Mouse (Mus musculus) kidney, adult 11 months (tissue): Measurements from ENCODE around the gene Sh2d1b1.

ENCODE experiments used
- DNase-seq: peaks from one replicate; pipeline ENCODE4 v3.0.0; 2022

The Sh2d1b1 gene

GRCm38 (mm10) chr1:170325277-170325676 lies 48.2 kb downstream of the Sh2d1b1 start:
- no peak for DNase-seq

- no peak for DNase-seq
Measured at GRCm38 (mm10) chr1:170331926-170332325, 54.8 kb downstream of the Sh2d1b1 start.

- DNase-seq = no peak
Measured at GRCm38 (mm10) chr1:170332775-170333174, 55.7 kb downstream of the Sh2d1b1 start.
